Mouse (Mus musculus) naive thymus-derived CD4-positive, alpha-beta T cell, adult 2 months (primary cell): Measurements from ENCODE around the gene Gadd45g.
A peak's percentile ranks its signal among the peaks of the same experiment; 100 is the strongest.

Experiments used
- DNase-seq: peaks from one replicate; pipeline ENCODE4 v3.0.0-alpha.2; 2011; ENCODE audit warnings: low read depth

Gene Gadd45g

DNA sequence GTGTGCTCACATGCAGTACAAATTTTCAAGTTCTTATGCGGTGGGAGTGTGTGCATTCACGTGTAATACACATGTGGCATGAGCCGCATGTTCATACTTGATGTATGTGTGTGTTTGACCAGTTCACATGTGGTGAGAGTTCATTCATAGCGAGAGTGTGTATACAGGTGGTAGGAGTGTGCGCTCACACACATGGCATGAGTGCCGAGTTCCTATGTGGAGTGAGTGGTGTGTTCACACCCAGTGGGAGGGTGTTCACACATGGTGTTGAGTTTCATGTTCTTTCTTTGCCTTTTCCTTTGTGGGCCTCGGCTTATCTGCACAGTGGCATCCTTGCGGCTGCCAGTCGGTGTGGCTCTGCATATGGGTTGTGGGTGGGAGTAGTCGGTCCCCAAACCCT, 39.1 kb downstream of the Gadd45g start:
- no peak for DNase-seq

DNA sequence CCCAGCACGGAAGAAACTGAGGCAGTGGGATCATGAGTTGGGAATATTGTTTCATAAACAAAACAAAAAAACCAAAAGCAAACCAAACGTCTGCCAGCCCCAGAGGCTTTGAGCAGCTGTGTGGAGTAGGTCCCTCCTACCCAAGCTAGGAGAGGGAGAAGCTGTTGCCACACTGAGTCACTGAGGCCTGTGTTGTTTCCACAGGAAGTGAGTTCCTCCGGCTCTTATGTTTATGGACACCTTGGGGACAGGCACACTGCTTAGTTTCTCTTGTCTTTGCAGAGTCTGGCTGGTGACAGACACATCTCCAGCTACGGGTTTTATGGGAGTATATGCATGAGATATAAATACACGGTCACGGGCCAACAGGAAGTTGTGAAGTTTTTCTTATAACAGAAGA, 39.6 kb downstream of the Gadd45g start:
- peak; percentile 63 for DNase-seq

DNA sequence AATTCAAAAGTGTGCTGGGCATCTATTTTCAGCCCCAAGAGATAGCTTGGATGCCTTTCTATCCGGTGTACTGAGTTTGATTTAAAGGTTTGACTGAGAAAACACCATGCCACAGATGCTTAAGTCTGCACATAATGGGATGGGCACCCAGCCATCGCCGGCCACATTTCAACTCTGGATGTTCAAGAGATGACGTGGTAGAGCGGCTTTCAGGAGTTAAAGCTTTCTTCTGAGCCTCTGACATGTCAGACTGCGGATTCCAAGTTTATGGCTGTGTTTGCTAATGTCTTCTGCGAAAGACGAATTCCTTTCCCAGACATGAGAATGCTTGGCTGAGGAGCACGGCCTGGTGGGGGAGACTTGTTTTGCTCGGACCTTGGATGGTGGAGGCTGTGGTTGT, 40.2 kb downstream of the Gadd45g start:
- no peak for DNase-seq

DNA sequence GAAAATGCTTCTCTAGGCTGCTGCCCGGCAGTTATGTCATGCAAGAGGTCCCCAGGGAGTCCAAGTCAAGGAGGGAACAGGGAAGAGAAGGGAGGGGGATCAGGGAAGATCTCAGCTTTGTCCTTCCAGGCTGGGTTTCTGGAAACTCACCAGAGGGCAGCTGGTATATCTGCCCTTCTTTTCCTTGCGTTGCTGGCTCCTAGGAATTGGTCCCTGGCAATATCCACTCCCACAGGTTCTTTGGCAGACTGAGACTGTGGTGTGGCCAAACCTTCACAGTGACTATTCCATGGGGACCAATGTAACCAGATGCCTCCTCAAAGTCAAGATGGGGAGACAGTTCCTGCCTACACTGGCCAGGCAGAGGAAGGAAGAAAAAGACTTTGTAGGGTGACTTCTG, 41.9 kb downstream of the Gadd45g start:
- DNase-seq, result no peak

DNA sequence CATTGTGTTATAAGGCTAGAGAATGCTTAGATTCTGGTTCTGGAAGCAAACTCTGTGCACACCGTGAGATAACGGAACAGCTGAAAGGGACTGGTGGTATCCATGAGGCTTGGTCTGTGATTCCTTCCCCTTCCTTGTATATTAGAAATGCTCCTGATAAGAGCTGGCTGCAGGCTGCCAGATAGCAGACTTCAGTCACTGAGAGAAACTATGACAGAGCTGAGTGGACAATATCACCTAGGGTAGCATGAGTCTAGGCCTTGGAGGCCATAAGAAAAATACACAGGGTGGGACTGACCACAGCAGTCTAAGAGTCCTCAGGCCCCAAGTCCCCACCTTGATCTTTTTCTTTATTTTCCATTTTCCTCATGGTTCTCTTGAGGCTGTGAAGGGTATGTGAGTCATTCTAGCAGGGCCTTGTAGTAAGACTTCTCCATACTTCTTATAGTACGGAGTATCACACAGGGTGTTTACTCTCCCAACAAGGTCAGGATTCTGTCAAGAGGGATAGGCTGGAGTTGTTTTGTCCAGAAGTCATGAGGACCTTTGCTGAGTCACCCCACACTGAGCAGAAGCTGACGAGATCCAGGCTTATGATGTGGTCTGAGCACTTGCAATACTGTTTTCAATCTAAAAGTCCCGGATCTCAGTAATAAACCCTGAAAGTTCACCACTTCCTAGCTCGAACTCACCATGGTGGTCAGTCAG, 45.5 kb downstream of the Gadd45g start:
- DNase-seq, result no peak

DNA sequence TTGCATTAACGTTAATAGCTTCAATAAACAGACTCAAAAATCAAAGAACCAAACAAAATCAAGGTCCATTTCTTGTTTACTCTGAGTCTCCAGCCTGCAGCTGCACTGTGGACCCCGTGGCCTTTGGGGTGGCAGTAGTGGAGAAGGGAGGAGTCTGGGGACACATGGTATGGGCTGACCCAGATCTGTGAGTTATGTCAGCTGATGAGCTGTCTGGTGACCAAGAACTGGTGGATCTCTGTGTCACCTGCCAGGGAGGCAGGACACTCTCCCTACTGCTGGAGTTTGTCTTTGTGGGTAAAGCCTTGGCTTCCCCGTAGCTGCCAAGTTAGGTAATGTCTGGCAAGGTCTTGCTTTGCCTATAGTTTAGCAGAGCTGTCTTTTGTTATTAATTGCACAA, 51.1 kb downstream of the Gadd45g start:
- DNase-seq, result no peak
